Mouse (Mus musculus) stomach, embryonic 14.5 days (tissue): ENCODE measurements around the gene Gm1043. TPM values are rescaled to one million over a fixed set of nuclear protein-coding genes. Genes with fewer than 3 reads are reported as not detected.

Source experiments
- polyA plus RNA-seq: library from polyadenylated mRNA; unstranded; fragments of >200 nt; fragmentation: Nextera tagmentation; extraction: Ambion mirVana; gene quantifications from 2 replicates; pipeline ENCODE4 v1.2.1, GENCODE M21; 2014

Gene Gm1043
- polyA plus RNA-seq, 1 experiment from 2014 or later: 0.12 TPM

Other genes with a start within 250 kb of the Gm1043 start
- 0.88 and 1.0 TPM in 2 replicates for gene Ppp2r2c, start 216.9 kb upstream of the Gm1043 start, polyA plus RNA-seq
- 9.4 and 11.0 TPM in 2 replicates for gene Wfs1, start 96.2 kb upstream of the Gm1043 start, polyA plus RNA-seq
- 45.2 and 47.6 TPM in 2 replicates for gene Crmp1, start 156.6 kb downstream of the Gm1043 start, polyA plus RNA-seq